Comparison of ENCODE assay signal across 8 mouse cellular contexts in genomic region chr2:27699574-27699973, GRCm38 (mm10). TPM values are rescaled to one million over a fixed set of nuclear protein-coding genes. Genes with fewer than 3 reads are reported as not detected.
A peak's percentile ranks its signal among the peaks of the same experiment; 100 is the strongest.
DNase-seq lines count a peak whose midpoint lies in the region; ATAC-seq lines count a peak whose summit lies in the region.

No protein-coding gene starts in this region.

- H3K9ac ChIP-seq in hindbrain, embryonic 12.5 days: peak overlapping the region; percentile 46; the same call in 1 of the 2 replicates
- peak overlapping the region; percentile 48 for H3K9ac ChIP-seq in lung, embryonic 16.5 days (ENCODE audit: low read length)

- H3K4me1 ChIP-seq in hindbrain, embryonic 12.5 days: peaks cover 80% of the 10 kb centered on the region
- peaks cover 80% of the 10 kb centered on the region for H3K4me1 ChIP-seq in lung, embryonic 16.5 days (replicated peaks; ENCODE audit: control insufficient read depth, insufficient read depth, low read length)

- H3K4me3 ChIP-seq in hindbrain, embryonic 12.5 days: no peak overlapping the region
- no peak overlapping the region for H3K4me3 ChIP-seq in lung, embryonic 16.5 days (ENCODE audit: low read length)

- 11% methylated on average over 7 of the region's 7 CpGs for WGBS in hindbrain, embryonic 12.5 days
- WGBS in lung, embryonic 16.5 days: 13% methylated on average over 7 of the region's 7 CpGs

- H3K36me3 ChIP-seq in hindbrain, embryonic 12.5 days: no peaks in the 10 kb centered on the region
- no peaks in the 10 kb centered on the region; the same call in 1 of the 2 replicates for H3K36me3 ChIP-seq in lung, embryonic 16.5 days (ENCODE audit: control insufficient read depth, insufficient read depth, low read length)

- H3K9me3 ChIP-seq in hindbrain, embryonic 12.5 days (replicated peaks): no peaks in the 10 kb centered on the region
- H3K9me3 ChIP-seq in lung, embryonic 16.5 days (ENCODE audit: control insufficient read depth, low read length): no peaks in the 10 kb centered on the region

- H3K27me3 ChIP-seq in hindbrain, embryonic 12.5 days: no peaks in the 10 kb centered on the region
- H3K27me3 ChIP-seq in lung, embryonic 16.5 days (ENCODE audit: control insufficient read depth, insufficient read depth, low read depth, low read length): no peaks in the 10 kb centered on the region

- peak overlapping the region; percentile 85 for H3K27ac ChIP-seq in hindbrain, embryonic 12.5 days
- H3K27ac ChIP-seq in lung, embryonic 16.5 days (ENCODE audit: low read length): peak overlapping the region; percentile 87

- DNase-seq in adipocyte (ENCODE audit: low spot score): peak; percentile 76
- DNase-seq in cerebellum, postnatal 25 days: peak; percentile 83 to 88
- DNase-seq in frontal cortex, postnatal 36 days (ENCODE audit: low spot score in 2 of 2): peak; percentile 49 to 70
- peak; percentile 73 to 84 for DNase-seq in layer of hippocampus, postnatal 14 days (ENCODE audit: low spot score in 2 of 2)
- DNase-seq in retina, postnatal 1 day: peak; percentile 87

- H3K4me2 ChIP-seq in hindbrain, embryonic 12.5 days (replicated peaks): peak overlapping the region; percentile 19
- no peak overlapping the region for H3K4me2 ChIP-seq in lung, embryonic 16.5 days (ENCODE audit: low read depth, low read length)

- 0 out of 2 replicates have a peak, but pooled peaks have one; percentile 38 for ATAC-seq in hindbrain, embryonic 12.5 days (ENCODE audit: low FRiP score)
- ATAC-seq in lung, embryonic 16.5 days (ENCODE audit: low read depth): peak; percentile 95
- ATAC-seq in megakaryocyte-erythroid progenitor cell, adult 5-6 weeks (replicated peaks; ENCODE audit: low FRiP score, low TSS enrichment, poor library complexity, severe bottlenecking): no peak

RNA-seq across cellular contexts. Expression of gene Rxra, which starts 23.3 kb away (rescaled TPM):
- 11.1 and 11.2 TPM in 2 replicates for polyA plus RNA-seq in hindbrain, embryonic 12.5 days (2016; fragmentation: Nextera tagmentation; extraction: Ambion mirVana)
- 10 to 100 TPM; 19.4 to 21.0 TPM for total RNA-seq in layer of hippocampus, postnatal 14 days (2021)
- polyA plus RNA-seq in lung, embryonic 16.5 days (2015; fragmentation: Nextera tagmentation; extraction: Ambion mirVana): 11.3 TPM in 2 replicates
- total RNA-seq in megakaryocyte-erythroid progenitor cell, adult 5-6 weeks (2014; fragmentation: Nextera tagmentation): 4.6 and 7.0 TPM in 2 replicates
- total RNA-seq in megakaryocyte-erythroid progenitor cell, adult 5-6 weeks (2017): 2.8 and 8.0 TPM in 2 replicates
